In genomic region chrX:141723936-141724335, GRCm38 (mm10) we compare ENCODE assay signal across 10 mouse cellular contexts. TPM values are rescaled to one million over a fixed set of nuclear protein-coding genes. Genes with fewer than 3 reads are reported as not detected.
DNase-seq lines count a peak whose midpoint lies in the region; ATAC-seq and TF ChIP-seq lines count a peak whose summit lies in the region.
"Had no signal": no experiment of that assay in that cellular context is flagged by ENCODE, and none has a peak within 500 bp of the region (broad histone marks: within the 10 kb centered on the region; RNA-seq: fewer than 3 reads in every experiment).

No protein-coding gene starts in this region.

- no peak overlapping the region for H3K27ac ChIP-seq in neural tube, embryonic 11.5 days (ENCODE audit: low read depth, low read length)
- H3K27ac ChIP-seq in hindbrain, embryonic 10.5 days = no peak overlapping the region
- no peak overlapping the region for H3K27ac ChIP-seq in limb, embryonic 14.5 days (replicated peaks; ENCODE audit: low read depth, low read length)

- DNase-seq in neural tube, embryonic 11.5 days (ENCODE audit: low spot score) = peak; percentile 44
- no peak for DNase-seq in neural tube, embryonic 10.5 days (ENCODE audit: extremely low spot score, low spot score)
- peak; percentile 25 for DNase-seq in hindbrain, embryonic 10.5 days (ENCODE audit: low spot score)
- DNase-seq in limb, embryonic 14.5 days (ENCODE audit: low spot score) = no peak
- DNase-seq in cerebellum, postnatal 4 days (ENCODE audit: low spot score in 2 of 2) = no peak
- DNase-seq in right cerebral cortex, adult 18-20 months = no peak
- no peak for DNase-seq in ovary, postnatal 10 days (ENCODE audit: low spot score)
- DNase-seq: adrenal gland, postnatal 25 days had no signal

- H3K36me3 ChIP-seq in neural tube, embryonic 11.5 days (ENCODE audit: control insufficient read depth, insufficient read depth, low read length) = no peaks in the 10 kb centered on the region
- H3K36me3 ChIP-seq in hindbrain, embryonic 10.5 days = no peaks in the 10 kb centered on the region
- no peaks in the 10 kb centered on the region for H3K36me3 ChIP-seq in limb, embryonic 14.5 days (ENCODE audit: control insufficient read depth, insufficient read depth, low read length)

- WGBS in neural tube, embryonic 11.5 days = 16% methylated on average over 16 of the region's 16 CpGs
- 24% methylated on average over 16 of the region's 16 CpGs for WGBS in hindbrain, embryonic 10.5 days
- WGBS in limb, embryonic 14.5 days = 25% methylated on average over 15 of the region's 16 CpGs

- no peak for TF ChIP-seq POLR2A in limb, embryonic 14.5 days (IDR thresholded peaks at IDR 0.05; ENCODE audit: borderline replicate concordance, extremely low read depth, insufficient read depth, insufficient read length)

- H3K9ac ChIP-seq in neural tube, embryonic 11.5 days (ENCODE audit: low read length) = no peak overlapping the region
- no peak overlapping the region for H3K9ac ChIP-seq in limb, embryonic 14.5 days (ENCODE audit: low read depth, low read length, severe bottlenecking)

- ATAC-seq in neural tube, embryonic 11.5 days (ENCODE audit: insufficient read depth, low FRiP score, low TSS enrichment) = no peak
- no peak for ATAC-seq in limb, embryonic 14.5 days (ENCODE audit: low FRiP score, low read depth)

- no peaks in the 10 kb centered on the region for H3K4me1 ChIP-seq in neural tube, embryonic 11.5 days (ENCODE audit: control insufficient read depth, insufficient read depth, low read length)
- H3K4me1 ChIP-seq in hindbrain, embryonic 10.5 days (replicated peaks) = peaks cover 9% of the 10 kb centered on the region; the same call in 1 of the 2 replicates
- no peaks in the 10 kb centered on the region for H3K4me1 ChIP-seq in limb, embryonic 14.5 days (ENCODE audit: control insufficient read depth, insufficient read depth, low read length)

- H3K4me2 ChIP-seq in neural tube, embryonic 11.5 days (ENCODE audit: low read depth) = peak overlapping the region; percentile 41
- peak overlapping the region; percentile 50 for H3K4me2 ChIP-seq in limb, embryonic 14.5 days (replicated peaks; ENCODE audit: low read depth, low read length, severe bottlenecking)

- peak overlapping the region; percentile 37 for H3K4me3 ChIP-seq in neural tube, embryonic 11.5 days (ENCODE audit: low read depth, low read length)
- H3K4me3 ChIP-seq in hindbrain, embryonic 10.5 days = peak overlapping the region; percentile 54
- H3K4me3 ChIP-seq in limb, embryonic 14.5 days (replicated peaks; ENCODE audit: low read length) = peak overlapping the region; percentile 39

- H3K9me3 ChIP-seq in neural tube, embryonic 11.5 days (ENCODE audit: control insufficient read depth, low read length) = no peaks in the 10 kb centered on the region
- no peaks in the 10 kb centered on the region for H3K9me3 ChIP-seq in hindbrain, embryonic 10.5 days
- no peaks in the 10 kb centered on the region for H3K9me3 ChIP-seq in limb, embryonic 14.5 days (ENCODE audit: control insufficient read depth, low read length)

- H3K27me3 ChIP-seq in neural tube, embryonic 11.5 days (ENCODE audit: control insufficient read depth, insufficient read depth, low read length) = peaks cover 57% of the 10 kb centered on the region
- peaks cover 95% of the 10 kb centered on the region for H3K27me3 ChIP-seq in hindbrain, embryonic 10.5 days (ENCODE audit: insufficient read depth, poor library complexity, severe bottlenecking)
- peaks cover 85% of the 10 kb centered on the region for H3K27me3 ChIP-seq in limb, embryonic 14.5 days (ENCODE audit: control insufficient read depth, insufficient read depth, low read length)

RNA-seq across cellular contexts. Expression of gene Irs4, which starts 1.1 kb away (rescaled TPM):
- 0.32 and 0.53 TPM in 2 replicates for polyA plus RNA-seq in neural tube, embryonic 11.5 days (2014; fragmentation: Nextera tagmentation; extraction: Ambion mirVana)
- 0.35 and 1.2 TPM in 2 replicates for polyA plus RNA-seq in hindbrain, embryonic 10.5 days (2016; fragmentation: Nextera tagmentation; extraction: Ambion mirVana)
- 0.13 and 0.20 TPM in 2 replicates for polyA plus RNA-seq in limb, embryonic 14.5 days (2012; rRNA removed)
- 0.06 and 0.10 TPM in 2 replicates for polyA plus RNA-seq in limb, embryonic 14.5 days (2014; fragmentation: Nextera tagmentation; extraction: Ambion mirVana)
- polyA plus RNA-seq: liver, adult 2 months; urinary bladder, adult 2 months had no signal

Comparison
In these comparisons a context has a peak if more than half of its experiments do, and no peak if none do; other contexts are left out.
1. DNase-seq: peak in neural tube, embryonic 11.5 days (single experiment) and hindbrain, embryonic 10.5 days (single experiment); none in neural tube, embryonic 10.5 days (single experiment), limb, embryonic 14.5 days (single experiment), cerebellum, postnatal 4 days (0 of 2), right cerebral cortex, adult 18-20 months (single experiment) and ovary, postnatal 10 days (single experiment).
2. Peak in every context shown above with its lines, with median percentiles within 50 percentile points of each other: H3K4me3 ChIP-seq.